Mouse (Mus musculus): ENCODE results near the gene Stk40.
"Not testable (repeated sequence)": the region's sequence is repeated elsewhere in the genome, so short reads cannot be mapped to it uniquely, and the experiment has no call there.

Gene Stk40

DNA sequence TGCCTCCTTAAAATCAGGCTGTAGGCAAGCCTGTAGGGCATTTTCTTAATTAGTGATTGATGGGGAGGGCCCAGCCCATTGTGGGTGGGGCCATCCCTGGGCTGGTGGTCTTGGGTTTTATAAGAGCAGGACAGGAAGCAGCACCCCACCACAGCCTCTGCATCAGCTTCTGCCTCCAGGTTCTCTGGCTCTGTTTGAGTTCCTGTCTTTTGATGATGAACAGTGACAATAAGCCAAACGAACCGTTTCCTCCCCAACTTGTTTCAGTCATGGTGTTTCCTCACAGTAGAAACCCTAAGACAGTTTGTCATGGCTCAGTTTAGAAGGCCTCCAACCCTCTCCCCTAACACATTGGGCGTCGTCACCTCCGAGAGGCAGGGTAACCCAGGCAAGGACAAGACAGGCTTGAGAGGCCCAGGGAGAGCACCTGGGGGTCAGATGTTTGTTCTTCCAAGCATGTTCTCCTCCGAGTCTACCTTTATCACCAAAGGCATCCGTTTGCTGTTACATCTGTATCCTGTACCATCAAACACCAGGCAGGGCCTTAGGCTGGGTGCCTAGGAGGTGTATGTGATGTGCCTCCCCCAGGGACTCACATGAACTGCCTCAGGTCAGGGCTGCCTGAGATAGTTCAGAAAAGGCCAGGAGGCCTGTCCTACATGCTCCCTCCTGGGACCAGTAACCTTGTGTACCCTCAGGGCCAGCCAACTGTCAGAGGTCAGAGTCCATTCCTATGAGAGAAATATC lies 13.5 kb upstream of the Stk40 start:
- no peak for DNase-seq (ENCODE audit: low read depth, low spot score)
- no peaks in the 10 kb centered on the region for H3K36me3 ChIP-seq (ENCODE audit: control insufficient read depth, insufficient read depth, low read length, poor library complexity, severe bottlenecking)
- no peaks in the 10 kb centered on the region for H3K27me3 ChIP-seq (ENCODE audit: control insufficient read depth, insufficient read depth, low read length, poor library complexity, severe bottlenecking)

DNA sequence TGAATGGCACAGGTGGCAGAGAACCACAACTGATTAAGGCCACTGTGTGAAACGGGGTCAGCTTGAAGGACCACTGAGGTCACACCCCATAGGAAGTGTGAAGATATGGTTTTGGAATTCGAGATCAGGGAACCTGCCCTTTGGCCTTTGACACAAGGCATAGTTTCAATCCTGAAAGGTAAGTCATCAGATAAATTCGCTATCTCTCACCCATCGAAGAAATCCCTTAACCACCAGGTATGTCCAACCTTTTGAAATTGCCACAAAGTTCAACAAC lies 13.0 kb upstream of the Stk40 start:
- Histone ChIP-seq H3K36me3 (ENCODE audit: control insufficient read depth, insufficient read depth, low read length, poor library complexity, severe bottlenecking) (no peaks in the 10 kb centered on the region), H3K27me3 (ENCODE audit: control insufficient read depth, insufficient read depth, low read length, poor library complexity, severe bottlenecking) (no peaks in the 10 kb centered on the region)
- no peak for DNase-seq (ENCODE audit: low read depth, low spot score)

DNA sequence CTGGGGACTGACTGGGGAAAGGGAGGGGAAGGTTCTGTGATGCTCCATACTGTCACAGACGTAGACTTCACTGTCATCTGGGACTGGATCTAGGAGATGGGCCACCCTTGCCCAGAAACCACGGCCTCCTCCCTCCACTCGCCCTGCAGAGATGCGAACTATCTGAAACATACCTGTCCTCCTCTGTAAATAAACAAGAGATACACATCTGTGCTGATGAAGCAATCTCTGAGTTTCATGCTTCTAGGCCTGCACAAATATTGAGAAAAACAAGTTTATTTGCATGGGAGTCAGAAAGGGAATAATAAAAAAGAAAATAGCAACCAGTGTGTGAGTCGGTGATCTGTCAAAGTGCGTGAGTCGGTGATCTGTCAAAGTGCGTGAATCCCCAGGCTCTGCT lies 11.9 kb upstream of the Stk40 start:
- DNase-seq (ENCODE audit: low read depth, low spot score), result no peak
- no peaks in the 10 kb centered on the region for H3K27me3 ChIP-seq (ENCODE audit: control insufficient read depth, insufficient read depth, low read length, poor library complexity, severe bottlenecking)
- H3K36me3 ChIP-seq (ENCODE audit: control insufficient read depth, insufficient read depth, low read length, poor library complexity, severe bottlenecking), result no peaks in the 10 kb centered on the region

DNA sequence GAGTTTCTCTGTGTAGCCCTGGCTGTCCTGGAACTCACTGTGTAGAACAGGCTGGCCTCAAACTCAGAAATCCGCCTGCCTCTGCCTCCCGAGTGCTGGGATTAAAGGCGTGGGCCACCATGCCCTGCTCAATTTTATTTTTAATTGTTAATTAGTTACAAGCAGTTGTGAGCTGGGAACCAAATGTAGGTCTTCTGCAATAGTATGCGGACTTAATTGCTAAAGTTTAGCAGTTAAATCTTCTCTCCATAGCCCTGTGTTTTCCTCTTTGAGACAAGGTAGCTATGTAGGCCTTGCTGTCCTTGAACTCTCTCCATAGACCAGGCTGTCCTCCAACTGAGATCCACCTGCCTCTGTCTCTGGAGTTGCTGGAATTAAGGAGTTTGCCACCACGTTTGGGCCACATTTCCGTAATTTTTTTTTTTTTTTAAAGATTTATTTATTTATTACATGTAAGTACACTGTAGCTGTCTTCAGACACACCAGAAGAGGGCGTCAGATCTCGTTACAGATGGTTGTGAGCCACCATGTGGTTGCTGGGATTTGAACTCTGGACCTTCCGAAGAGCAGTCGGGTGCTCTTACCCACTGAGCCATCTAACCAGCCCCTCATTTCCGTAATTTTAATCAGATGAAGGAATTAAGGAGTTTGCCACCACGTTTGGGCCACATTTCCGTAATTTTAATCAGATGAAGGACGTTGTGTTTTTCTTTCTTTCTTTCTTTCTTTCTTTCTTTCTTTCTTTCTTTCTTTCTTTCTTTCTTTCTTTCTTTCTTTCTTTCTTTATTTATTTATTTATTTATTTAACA lies 7.9 kb upstream of the Stk40 start:
- not testable (repeated sequence) for H3K27me3 ChIP-seq (ENCODE audit: control insufficient read depth, insufficient read depth, low read length, poor library complexity, severe bottlenecking); DNase-seq (ENCODE audit: low read depth, low spot score); H3K36me3 ChIP-seq (ENCODE audit: control insufficient read depth, insufficient read depth, low read length, poor library complexity, severe bottlenecking)

DNA sequence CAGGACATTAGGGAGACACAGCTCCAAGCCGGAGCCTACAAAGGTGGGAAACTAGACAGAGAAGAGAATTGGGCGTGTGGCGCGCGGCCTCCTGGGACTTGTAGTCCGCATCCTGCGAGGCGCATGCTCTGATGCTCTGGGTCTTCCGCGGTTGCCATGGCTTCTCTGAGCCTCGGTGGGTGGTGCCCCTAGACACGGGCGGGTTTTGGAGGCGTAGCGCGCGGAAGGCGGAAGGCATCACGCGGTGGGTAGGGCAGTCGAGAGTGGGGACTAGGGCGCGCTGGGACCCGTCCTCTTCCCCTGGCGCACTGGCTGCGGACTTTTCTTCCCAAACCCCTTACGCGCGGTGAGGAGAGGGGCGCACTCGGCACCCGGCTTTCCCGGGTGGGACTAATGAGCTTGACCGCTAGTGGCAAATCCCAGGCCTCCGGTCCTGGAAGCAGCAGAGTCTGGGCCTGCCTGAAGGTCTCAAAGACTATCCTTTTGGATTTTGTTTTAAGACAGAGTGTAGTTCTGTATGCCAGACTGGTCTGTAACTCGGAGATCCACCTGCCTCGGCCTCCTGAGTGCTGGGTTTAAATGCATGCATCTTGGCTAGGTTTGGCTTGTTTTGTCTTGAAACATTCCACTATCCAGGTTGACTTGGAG lies 7.2 kb upstream of the Stk40 start, which contains the start of gene Lsm10:
Gene Lsm10, plus strand, starts transcription at position 160 of the 648 bp plus-strand sequence.
- no peaks in the 10 kb centered on the region for H3K27me3 ChIP-seq (ENCODE audit: control insufficient read depth, insufficient read depth, low read length, poor library complexity, severe bottlenecking)
- peak; percentile 97 for DNase-seq (ENCODE audit: low read depth, low spot score)
- H3K36me3 ChIP-seq (ENCODE audit: control insufficient read depth, insufficient read depth, low read length, poor library complexity, severe bottlenecking), result no peaks in the 10 kb centered on the region

DNA sequence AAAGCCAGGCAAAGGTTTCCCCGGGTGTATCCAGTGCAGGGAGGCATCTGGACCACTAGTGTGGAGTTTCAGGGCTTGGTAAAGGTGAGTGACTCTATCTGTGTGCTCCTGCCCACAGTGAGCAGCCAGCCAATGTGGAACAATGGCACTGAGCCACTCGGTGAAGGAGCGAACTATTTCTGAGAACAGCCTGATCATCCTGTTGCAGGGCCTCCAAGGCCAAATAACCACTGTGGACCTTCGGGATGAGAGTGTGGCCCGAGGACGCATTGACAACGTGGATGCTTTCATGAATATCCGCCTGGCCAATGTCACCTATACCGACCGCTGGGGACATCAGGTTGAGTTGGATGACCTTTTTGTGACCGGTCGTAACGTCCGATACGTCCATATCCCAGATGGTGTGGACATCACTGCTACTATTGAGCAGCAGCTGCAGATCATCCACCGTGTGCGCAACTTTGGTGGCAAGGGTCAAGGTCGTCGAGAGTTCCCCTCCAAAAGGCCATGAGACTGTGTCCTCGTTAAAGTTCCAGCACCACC lies 6.0 kb upstream of the Stk40 start:
- DNase-seq (ENCODE audit: low read depth, low spot score), result no peak

DNA sequence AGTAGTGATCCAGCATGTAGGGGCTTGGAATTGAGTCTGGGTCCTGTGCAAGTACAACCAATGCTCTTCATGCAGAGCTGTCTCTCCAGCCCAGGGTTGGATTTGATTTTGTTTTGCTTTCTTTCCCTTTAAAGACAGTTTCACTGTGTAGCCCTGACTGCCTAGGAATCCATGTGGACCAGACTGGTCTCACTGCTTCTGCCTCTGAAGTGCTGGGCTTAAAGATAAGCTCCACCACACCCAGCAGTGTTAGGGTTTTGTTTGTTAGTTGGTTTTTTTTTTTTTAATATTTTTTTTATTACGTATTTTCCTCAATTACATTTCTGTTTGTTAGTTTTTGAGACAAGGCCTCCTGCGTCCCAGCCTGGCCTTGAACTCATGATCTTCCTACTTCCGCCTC lies 4.4 kb upstream of the Stk40 start:
- H3K36me3 ChIP-seq (ENCODE audit: control insufficient read depth, insufficient read depth, low read length, poor library complexity, severe bottlenecking), result no peaks in the 10 kb centered on the region
- no peak for DNase-seq (ENCODE audit: low read depth, low spot score)
- no peaks in the 10 kb centered on the region for H3K27me3 ChIP-seq (ENCODE audit: control insufficient read depth, insufficient read depth, low read length, poor library complexity, severe bottlenecking)

More for the DNA sequence above, 6.0 kb upstream of the Stk40 start:
- no peaks in the 10 kb centered on the region for H3K36me3 ChIP-seq (ENCODE audit: control insufficient read depth, insufficient read depth, low read length, poor library complexity, severe bottlenecking)
- no peaks in the 10 kb centered on the region for H3K27me3 ChIP-seq (ENCODE audit: control insufficient read depth, insufficient read depth, low read length, poor library complexity, severe bottlenecking)

DNA sequence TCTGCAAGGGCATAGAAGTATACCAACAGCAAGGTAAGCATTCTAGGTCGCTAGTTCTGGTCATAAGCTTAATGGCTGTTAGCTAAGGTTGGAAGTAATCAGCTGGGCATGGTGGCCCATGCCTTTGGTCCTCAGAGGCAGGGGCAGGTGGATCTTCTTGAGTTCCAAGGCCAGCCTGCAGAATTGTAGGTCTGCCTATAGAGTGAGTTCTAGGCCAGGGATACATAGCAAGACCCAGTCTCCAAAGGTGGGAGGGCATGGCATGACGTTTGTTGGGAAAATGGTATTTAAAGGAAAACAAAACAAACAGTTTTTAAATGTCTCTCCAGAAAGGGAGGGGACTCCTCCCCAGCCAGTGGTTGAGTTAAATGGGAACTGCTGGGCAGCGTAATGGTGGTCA lies 3.0 kb upstream of the Stk40 start:
- no peaks in the 10 kb centered on the region for H3K36me3 ChIP-seq (ENCODE audit: control insufficient read depth, insufficient read depth, low read length, poor library complexity, severe bottlenecking)
- DNase-seq (ENCODE audit: low read depth, low spot score), result no peak
- H3K27me3 ChIP-seq (ENCODE audit: control insufficient read depth, insufficient read depth, low read length, poor library complexity, severe bottlenecking), result no peaks in the 10 kb centered on the region

DNA sequence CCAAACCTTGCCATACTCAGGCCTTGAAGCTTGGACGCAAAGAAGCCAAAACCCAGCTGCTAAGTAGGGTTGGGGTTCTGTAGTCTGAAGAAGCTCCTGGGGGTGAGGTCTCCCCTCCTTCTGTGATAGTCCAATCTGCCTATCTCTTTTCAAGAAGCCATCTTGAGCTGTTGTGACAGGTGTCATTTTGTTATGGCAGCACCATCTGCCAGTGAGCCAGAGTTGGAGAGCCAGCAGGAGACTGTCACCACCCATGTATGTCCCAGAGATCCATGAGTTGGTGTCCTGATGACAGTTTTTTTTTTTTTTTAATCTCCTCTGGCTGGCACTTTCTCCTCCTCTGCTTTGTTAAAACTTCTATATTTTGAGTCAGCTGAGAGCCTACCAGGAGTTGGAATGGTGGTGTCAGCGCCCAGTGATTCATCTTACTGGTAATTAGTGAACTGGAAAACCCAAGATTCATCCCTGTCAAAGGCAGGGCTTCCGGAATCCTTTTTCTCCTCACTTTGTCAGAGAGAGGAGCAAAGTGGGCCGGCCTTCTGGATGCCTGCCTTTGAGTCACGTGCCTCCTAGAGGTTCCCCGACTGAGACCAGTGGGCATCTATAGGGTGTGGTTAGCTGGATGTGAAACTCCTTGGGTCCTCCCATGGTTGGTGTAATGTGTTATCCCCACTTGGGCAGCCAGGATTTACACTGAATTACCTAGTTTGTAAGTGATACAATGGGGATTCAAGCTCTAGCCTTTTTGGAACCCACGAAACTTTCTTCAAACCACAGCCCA lies 1.5 kb upstream of the Stk40 start:
- Histone ChIP-seq H3K27me3 (ENCODE audit: control insufficient read depth, insufficient read depth, low read length, poor library complexity, severe bottlenecking) (no peaks in the 10 kb centered on the region), H3K36me3 (ENCODE audit: control insufficient read depth, insufficient read depth, low read length, poor library complexity, severe bottlenecking) (no peaks in the 10 kb centered on the region)
- no peak for DNase-seq (ENCODE audit: low read depth, low spot score)

DNA sequence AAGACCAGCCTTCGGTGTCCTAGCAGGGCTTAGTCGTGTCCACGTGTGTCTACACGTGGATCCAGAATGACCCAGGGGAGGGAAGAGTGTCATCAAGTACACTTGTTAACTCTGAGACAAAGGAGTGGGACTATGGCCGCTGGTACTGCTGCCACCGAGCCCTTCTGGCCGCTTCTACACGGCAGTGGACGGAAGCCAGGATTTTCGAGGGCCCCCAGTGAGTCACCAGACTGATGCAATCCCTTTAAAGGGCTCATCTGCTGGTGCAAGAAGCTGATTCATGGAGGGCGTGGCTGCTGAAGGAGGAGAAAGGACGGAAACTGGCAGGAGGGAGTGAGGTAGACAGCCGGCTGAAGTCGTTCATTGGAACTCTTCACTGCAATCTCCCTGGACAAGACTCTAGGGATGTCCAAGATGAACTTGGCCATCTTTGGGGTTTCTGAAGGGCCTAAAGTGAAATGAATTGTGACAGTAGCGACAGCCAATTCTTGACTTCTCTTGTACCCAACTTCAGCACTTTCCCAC lies 638 bp upstream of the Stk40 start:
- DNase-seq (ENCODE audit: low read depth, low spot score), result peak; percentile 50
- no peaks in the 10 kb centered on the region for H3K27me3 ChIP-seq (ENCODE audit: control insufficient read depth, insufficient read depth, low read length, poor library complexity, severe bottlenecking)

DNA sequence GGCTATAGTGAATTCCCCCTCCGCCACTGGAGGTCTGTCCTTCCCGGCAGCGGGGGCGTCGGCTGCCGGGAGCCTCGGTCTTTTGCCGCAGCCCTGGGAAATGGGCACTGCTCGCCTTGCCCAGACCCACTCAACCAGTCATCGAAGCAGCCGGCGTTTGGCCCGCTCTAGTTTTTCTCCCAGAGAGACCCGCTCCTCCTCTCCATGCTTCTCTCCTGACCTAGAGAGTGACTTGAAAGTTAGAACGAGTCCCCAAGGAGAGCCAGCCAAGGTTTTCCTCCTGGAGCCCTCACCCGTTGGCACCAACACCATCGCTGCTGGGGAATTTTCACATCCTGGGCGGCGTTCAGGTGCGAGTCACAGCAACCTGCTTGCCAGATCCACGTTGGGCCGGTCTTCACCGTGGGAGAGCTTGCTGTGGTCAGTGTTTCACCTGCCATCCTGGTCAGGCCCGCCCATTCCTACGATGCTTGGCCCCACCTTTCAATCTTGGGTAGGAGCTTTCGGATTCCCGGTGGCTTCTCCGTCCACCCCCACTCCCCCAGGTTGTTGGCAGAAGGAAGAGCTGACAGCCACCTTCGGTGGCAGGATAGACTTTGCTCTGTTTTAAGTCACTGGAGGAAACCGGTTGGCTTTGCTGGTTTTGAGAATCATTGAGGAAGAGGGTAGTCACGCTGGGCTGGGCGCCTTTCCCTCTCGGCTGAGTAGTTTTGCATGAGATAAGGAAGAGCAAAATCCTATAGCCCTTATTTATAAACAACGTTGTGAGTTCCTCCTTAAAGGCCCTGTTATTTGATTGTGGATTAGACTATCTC lies 711 bp downstream of the Stk40 start:
- peak; percentile 71 for DNase-seq (ENCODE audit: low read depth, low spot score)
- Histone ChIP-seq H3K27me3 (ENCODE audit: control insufficient read depth, insufficient read depth, low read length, poor library complexity, severe bottlenecking) (no peaks in the 10 kb centered on the region), H3K36me3 (ENCODE audit: control insufficient read depth, insufficient read depth, low read length, poor library complexity, severe bottlenecking) (no peaks in the 10 kb centered on the region)

More for the DNA sequence above, 638 bp upstream of the Stk40 start:
- no peaks in the 10 kb centered on the region for H3K36me3 ChIP-seq (ENCODE audit: control insufficient read depth, insufficient read depth, low read length, poor library complexity, severe bottlenecking)

DNA sequence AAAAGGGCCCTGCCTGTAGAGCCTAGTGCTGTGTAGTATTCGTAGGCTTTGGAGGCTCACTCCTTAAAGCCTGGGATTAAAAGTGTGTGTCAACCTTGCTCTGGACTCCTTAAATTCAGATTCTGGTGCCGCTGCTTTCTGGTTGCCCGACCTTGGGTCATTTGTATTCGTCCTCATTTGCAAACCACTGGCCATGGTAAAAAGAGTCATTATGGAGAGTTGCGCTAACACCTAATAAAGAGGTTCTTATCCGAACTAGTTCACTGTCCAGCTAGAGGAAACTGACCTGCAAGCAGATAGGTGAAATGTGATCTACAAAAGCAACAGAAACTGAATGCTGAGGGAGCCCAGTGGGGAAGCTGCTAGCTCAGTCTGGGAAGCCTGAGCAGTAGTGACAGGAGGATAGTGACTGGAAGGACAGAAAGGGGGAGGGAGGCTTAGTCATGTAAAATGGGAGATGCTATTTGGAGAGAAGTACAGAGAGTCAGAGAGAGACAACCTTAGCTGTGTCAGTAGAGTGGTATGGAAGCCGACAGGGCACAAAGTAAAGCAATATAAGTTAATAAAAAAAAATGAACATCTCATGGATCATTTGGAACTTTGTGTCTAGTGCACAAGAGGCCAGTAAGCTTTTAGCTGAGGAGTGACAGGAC lies 1.5 kb downstream of the Stk40 start:
- DNase-seq (ENCODE audit: low read depth, low spot score), result no peak
- H3K27me3 ChIP-seq (ENCODE audit: control insufficient read depth, insufficient read depth, low read length, poor library complexity, severe bottlenecking), result no peaks in the 10 kb centered on the region
- H3K36me3 ChIP-seq (ENCODE audit: control insufficient read depth, insufficient read depth, low read length, poor library complexity, severe bottlenecking), result no peaks in the 10 kb centered on the region

DNA sequence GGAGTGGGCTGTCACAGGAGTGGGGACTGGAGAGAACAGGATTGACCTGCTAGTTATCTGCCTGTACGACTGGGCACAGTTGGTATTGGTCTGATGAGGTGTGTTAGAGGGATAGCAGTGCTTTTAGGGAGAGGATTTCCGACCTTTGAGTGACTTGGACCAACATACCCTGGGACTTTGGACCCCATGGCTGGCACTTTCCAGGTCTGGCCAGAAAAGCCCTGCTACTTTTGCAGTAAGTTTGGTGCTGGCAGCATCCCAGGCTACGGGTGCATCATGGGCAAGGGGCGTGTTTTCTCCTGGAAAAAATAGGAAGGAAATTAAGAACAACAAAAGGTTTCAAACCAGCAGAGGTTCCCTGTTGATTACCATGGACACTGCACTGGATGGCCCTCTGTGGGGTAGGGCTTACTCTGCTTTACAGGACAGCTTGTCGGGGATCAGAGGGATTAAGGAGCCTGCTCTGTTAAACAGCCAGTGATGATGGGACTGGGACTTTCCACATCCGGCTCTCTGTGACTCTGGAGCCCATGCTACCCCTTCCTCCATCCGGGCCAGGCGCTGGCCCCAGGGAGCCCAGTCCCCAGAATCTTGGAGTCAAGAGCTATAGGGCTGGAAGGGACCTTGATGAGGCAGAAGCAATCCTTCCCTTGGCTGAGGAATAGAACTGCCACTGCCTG lies 4.4 kb downstream of the Stk40 start:
- Histone ChIP-seq H3K27me3 (ENCODE audit: control insufficient read depth, insufficient read depth, low read length, poor library complexity, severe bottlenecking) (no peaks in the 10 kb centered on the region), H3K36me3 (ENCODE audit: control insufficient read depth, insufficient read depth, low read length, poor library complexity, severe bottlenecking) (no peaks in the 10 kb centered on the region)
- DNase-seq (ENCODE audit: low read depth, low spot score), result no peak
